Mouse (Mus musculus) liver, postnatal 0 days (tissue): ENCODE measurements at regions not wholly inside any gene's neighbourhood (a gene's known extent, or its start where the extent isn't known, plus 50 kb on each side); places are given as distances from the start of the nearest gene placed in this dataset.

ENCODE experiments used
- CTCF ChIP-seq: sonication (generic); IDR thresholded peaks from 2 replicates; pipeline ENCODE4 v1.5.1; 2016; ENCODE audit warnings: antibody characterized with exemption, low read depth
- EP300 ChIP-seq: IDR thresholded peaks from 2 replicates; pipeline ENCODE4 v1.6.1; 2016; ENCODE audit warnings: antibody characterized with exemption, low read depth, mild to moderate bottlenecking

GRCm38 (mm10) chr10:45860696-45861095 lies 283.1 kb downstream of the Hace1 start:
- TF ChIP-seq CTCF (no peak), EP300 (no peak)
